Mouse (Mus musculus) megakaryocyte, embryonic 14.5 days (primary cell): ENCODE data around the gene Cdk11b.

Source experiments
- FLI1 ChIP-seq: IDR thresholded peaks from 2 replicates; pipeline ENCODE4 v1.6.1; 2012; ENCODE audit warnings: low read length, inconsistent platforms, mixed read lengths
- GATA1 ChIP-seq: IDR thresholded peaks from 3 replicates; pipeline ENCODE4 v1.6.1; 2012; ENCODE audit warnings: mixed read lengths, low read length, inconsistent platforms, borderline replicate concordance

- TF ChIP-seq FLI1 (no peak), GATA1 (no peak)
These were observed 19.5 kb upstream of the Cdk11b start for GRCm38 (mm10) chr4:155605132-155605531.
